Mouse (Mus musculus) megakaryocyte-erythroid progenitor cell, adult 5 weeks (primary cell): ENCODE data around the gene Gpr31b. TPM values are rescaled to one million over a fixed set of nuclear protein-coding genes. Genes with fewer than 3 reads are reported as not detected.

Experiments used
- polyA plus RNA-seq: library from polyadenylated mRNA; stranded (reverse); fragments of >175 nt; gene quantifications from 2 replicates; pipeline ENCODE4 v1.2.3, GENCODE M21; 2012

Gene Gpr31b
- polyA plus RNA-seq = 0.05 TPM in 1 of 2 replicates, not detected in the other

GRCm38 (mm10) chr17:13052124-13052813, at the start of gene Gpr31b:
TSS of gene Gpr31b (minus strand) at chr17:13052296.

GRCm38 (mm10) chr17:13060804-13061203, 8.7 kb upstream of the Gpr31b start, which contains the start of gene Tcp10b:
TSS of gene Tcp10b (plus strand) at chr17:13061104.

GRCm38 (mm10) chr17:13006546-13006945, 45.5 kb downstream of the Gpr31b start, which contains the start of gene Sod2:
TSS of gene Sod2 (plus strand) at chr17:13006846.

Other genes with a start within 250 kb of the Gpr31b start
- not detected in 2 replicates for gene Mas1, start 184.2 kb downstream of the Gpr31b start, polyA plus RNA-seq
- not detected in 2 replicates for gene Mrgprh, start 176.3 kb downstream of the Gpr31b start, polyA plus RNA-seq
- 0.12 TPM in 1 of 2 replicates, not detected in the other for gene Pnldc1, start 142.1 kb downstream of the Gpr31b start, polyA plus RNA-seq
- gene Tcp1, start 136.6 kb downstream of the Gpr31b start, polyA plus RNA-seq = 30.8 and 34.7 TPM in 2 replicates
- 83.5 and 85.3 TPM in 2 replicates for gene Mrpl18, start 136.0 kb downstream of the Gpr31b start, polyA plus RNA-seq
- gene Acat3, start 111.7 kb downstream of the Gpr31b start, polyA plus RNA-seq = 0.22 and 0.44 TPM in 2 replicates
- gene Acat2, start 91.5 kb downstream of the Gpr31b start, polyA plus RNA-seq = 3.9 and 4.6 TPM in 2 replicates
- gene Wtap, start 58.1 kb downstream of the Gpr31b start, polyA plus RNA-seq = 27.4 and 28.9 TPM in 2 replicates
- 313 and 341 TPM in 2 replicates for gene Sod2, start 45.5 kb downstream of the Gpr31b start, polyA plus RNA-seq
- gene Tcp10b, start 8.8 kb upstream of the Gpr31b start, polyA plus RNA-seq = not detected in 2 replicates
- 0.03 TPM in 1 of 2 replicates, not detected in the other for gene Unc93a, start 79.5 kb upstream of the Gpr31b start, polyA plus RNA-seq
- not detected in 2 replicates for gene Smok2a, start 168.9 kb upstream of the Gpr31b start, polyA plus RNA-seq
- gene Smok2b, start 178.0 kb upstream of the Gpr31b start, polyA plus RNA-seq = 0.09 and 0.10 TPM in 2 replicates